Mouse (Mus musculus) inflammation-experienced regulatory T-cells, adult 16 weeks (primary cell): ENCODE data around the gene Klra1. TPM values are rescaled to one million over a fixed set of nuclear protein-coding genes. Genes with fewer than 3 reads are reported as not detected.

Source experiments
- polyA plus RNA-seq: library from polyadenylated mRNA; unstranded; fragments of 100-300 nt; shearing (Covaris generic); gene quantifications from one replicate; pipeline ENCODE4 v1.2.1, GENCODE M21; 2017

Gene Klra1
- polyA plus RNA-seq = not detected

GRCm38 (mm10) chr6:130386750-130387149, at the start of gene Klra1:
Klra1 (minus strand) TSS chr6:130386874.

DNA sequence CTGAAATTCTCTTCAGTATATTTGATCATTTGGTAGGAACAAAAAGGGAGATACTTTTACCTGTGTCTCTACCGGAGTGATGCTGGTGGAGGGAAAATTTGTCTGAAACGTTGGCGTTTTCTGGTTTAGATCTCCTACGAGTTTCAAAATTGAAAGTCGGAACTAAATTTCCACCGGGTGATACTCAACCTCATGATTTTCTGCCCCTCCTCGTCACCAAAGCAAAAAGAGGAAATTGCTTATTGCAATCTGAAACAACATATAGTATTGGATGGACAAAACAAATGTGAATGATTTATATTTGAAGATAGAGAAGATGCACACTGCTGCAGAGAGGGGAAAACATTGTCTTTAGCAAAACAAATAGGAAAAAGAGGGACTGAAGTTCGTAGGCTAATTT, 49.3 kb downstream of the Klra1 start, which contains the start of gene Klra3:
Gene Klra3 (minus strand): TSS at position 164 of the 400 bp plus-strand sequence.

Other genes with a start within 250 kb of the Klra1 start
- gene Klra9, start 193.8 kb downstream of the Klra1 start, polyA plus RNA-seq = not detected
- gene Klra7, start 153.6 kb downstream of the Klra1 start, polyA plus RNA-seq = not detected
- not detected for gene Klra10, start 104.9 kb downstream of the Klra1 start, polyA plus RNA-seq
- gene Klra3, start 49.3 kb downstream of the Klra1 start, polyA plus RNA-seq = not detected